Mouse (Mus musculus) liver, adult 2 months (tissue): ENCODE measurements around the gene Zdhhc14. TPM values are rescaled to one million over a fixed set of nuclear protein-coding genes. Genes with fewer than 3 reads are reported as not detected.

Experiments used
- DNase-seq: peaks from one replicate; pipeline ENCODE4 v3.0.0-alpha.2; 2011; ENCODE audit warnings: low read depth, low spot score; ENCODE audit errors: extremely low read depth
- H3K27ac ChIP-seq: fragments of 200-500 bp; replicated peaks from 2 replicates; pipeline ENCODE4 v1.5.1; 2012; ENCODE audit warnings: low read depth, mild to moderate bottlenecking, control low read depth, inconsistent platforms, low read length; ENCODE audit not compliant: insufficient read depth
- H3K27me3 ChIP-seq: fragments of 200-500 bp; 2 replicates; pipeline ENCODE4 v1.6.1; 2012; ENCODE audit warnings: mild to moderate bottlenecking, moderate library complexity, low read length, inconsistent platforms; ENCODE audit not compliant: control insufficient read depth, insufficient read depth
- H3K36me3 ChIP-seq: fragments of 200-500 bp; 2 replicates; pipeline ENCODE4 v1.6.1; 2012; ENCODE audit warnings: low read length, inconsistent platforms; ENCODE audit not compliant: control insufficient read depth, insufficient read depth
- H3K4me1 ChIP-seq: fragments of 200-500 bp; 2 replicates; pipeline ENCODE4 v1.6.1; 2011; ENCODE audit warnings: low read length; ENCODE audit not compliant: control insufficient read depth, insufficient read depth
- H3K4me3 ChIP-seq: fragments of 200-500 bp; 2 replicates; pipeline ENCODE4 v1.5.1; 2011; ENCODE audit warnings: low read depth, mild to moderate bottlenecking, control low read depth, low read length, moderate library complexity; ENCODE audit not compliant: insufficient read depth
- H3K79me2 ChIP-seq: fragments of 200-500 bp; 2 replicates; pipeline ENCODE4 v1.6.1; 2012; ENCODE audit warnings: inconsistent platforms, mild to moderate bottlenecking, low read length, moderate library complexity; ENCODE audit not compliant: control insufficient read depth, insufficient read depth
- H3K9ac ChIP-seq: fragments of 200-500 bp; 2 replicates; pipeline ENCODE4 v1.6.1; 2012; ENCODE audit warnings: low read depth, mild to moderate bottlenecking, control low read depth, inconsistent platforms, low read length
- CTCF ChIP-seq: fragments of 200-500 bp; IDR thresholded peaks from 2 replicates; pipeline ENCODE4 v1.5.1; 2011; ENCODE audit warnings: low read depth, low read length, control low read depth
- POLR2A ChIP-seq: fragments of 200-500 bp; IDR thresholded peaks from 2 replicates; pipeline ENCODE4 v1.6.1; 2011; ENCODE audit warnings: low read length, control low read depth; ENCODE audit not compliant: insufficient read depth; ENCODE audit errors: extremely low read depth
- WGBS: fragments of 180-500 bp; shearing (Covaris S2); methylation state at CpG from one replicate; pipeline ENCODE4 v1.1.7; 2018; 5-methylcytosine and 5-hydroxymethylcytosine counted together
- polyA plus RNA-seq: library from polyadenylated mRNA; depleted of rRNA; stranded (reverse); fragments of >200 nt; gene quantifications from 2 replicates; pipeline ENCODE4 v1.2.3, GENCODE M21; 2012; rRNA removed
- total RNA-seq: library from RNA; depleted of rRNA; stranded (reverse); fragments of >200 nt; gene quantifications from 2 replicates; pipeline ENCODE4 v1.2.3, GENCODE M21; 2014; rRNA removed

Zdhhc14 gene
- 1.1 and 1.9 TPM in 2 replicates for total RNA-seq
- 0.76 and 0.99 TPM in 2 replicates for polyA plus RNA-seq

GRCm38 (mm10) chr17:5491801-5492745 lies at the start of gene Zdhhc14:
TSS of gene Zdhhc14 (plus strand) at chr17:5492557.
- peak within 1 kb of the TSS; percentile 76 for H3K4me3 ChIP-seq
- H3K9ac ChIP-seq, result peak within 1 kb of the TSS; percentile 80
- peak; percentile 82 for DNase-seq
- H3K36me3 ChIP-seq, result no peaks in the 10 kb centered on the region
- peak within 1 kb of the TSS; percentile 79 for H3K27ac ChIP-seq
- H3K27me3 ChIP-seq, result no peaks in the 10 kb centered on the region
- H3K4me1 ChIP-seq, result peaks cover 8% of the 10 kb centered on the region
- WGBS, result under 1% methylated on average over 70 of the region's 70 CpGs
- H3K79me2 ChIP-seq, result no peaks in the 10 kb centered on the region; the same call in 1 of the 2 replicates
- peak; percentile 93 for TF ChIP-seq POLR2A
- no peak for TF ChIP-seq CTCF

- H3K27me3 ChIP-seq, result no peaks in the 10 kb centered on the region
- no peak for TF ChIP-seq CTCF
- no peak overlapping the region for H3K27ac ChIP-seq
- no peak for DNase-seq
- no peak overlapping the region for H3K4me3 ChIP-seq
- no peak overlapping the region for H3K9ac ChIP-seq
- no peaks in the 10 kb centered on the region for H3K36me3 ChIP-seq
- H3K79me2 ChIP-seq, result no peaks in the 10 kb centered on the region
- 74% methylated on average over 3 of the region's 3 CpGs for WGBS
- H3K4me1 ChIP-seq, result peaks cover 4% of the 10 kb centered on the region
Measured at GRCm38 (mm10) chr17:5443260-5443659, 49.1 kb upstream of the Zdhhc14 start.

- Histone ChIP-seq H3K4me1 (peaks cover 4% of the 10 kb centered on the region), H3K27ac (no peak overlapping the region), H3K9ac (no peak overlapping the region), H3K27me3 (no peaks in the 10 kb centered on the region), H3K79me2 (no peaks in the 10 kb centered on the region), H3K36me3 (no peaks in the 10 kb centered on the region), H3K4me3 (no peak overlapping the region)
- WGBS, result 34% methylated on average over 5 of the region's 5 CpGs
- no peak for DNase-seq
- no peak for TF ChIP-seq POLR2A
- no peak for TF ChIP-seq CTCF
Measured at GRCm38 (mm10) chr17:5443751-5444150, 48.6 kb upstream of the Zdhhc14 start.

DNA sequence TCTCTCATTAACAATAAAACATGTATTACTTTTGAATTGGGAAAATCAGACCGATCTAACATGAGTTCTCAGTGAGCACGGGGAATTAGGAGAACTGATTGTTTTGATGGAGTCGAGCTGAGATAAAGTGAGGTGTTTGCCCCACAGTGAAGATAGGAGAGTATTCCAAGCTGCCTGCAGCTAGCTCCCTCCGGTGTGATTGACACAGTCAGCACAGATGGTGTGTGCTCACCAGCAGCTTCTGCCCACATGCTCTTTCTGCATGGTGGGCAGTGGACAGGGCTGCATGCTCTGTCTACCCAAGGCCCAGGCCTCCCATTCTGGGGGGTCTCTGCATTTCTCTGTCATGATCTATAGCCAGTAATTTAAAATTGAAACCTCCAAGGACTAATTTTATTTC lies 38.7 kb upstream of the Zdhhc14 start:
- 61% methylated on average over 4 of the region's 4 CpGs for WGBS
- DNase-seq, result no peak
- H3K27me3 ChIP-seq, result no peaks in the 10 kb centered on the region

GRCm38 (mm10) chr17:5463912-5464311 lies 28.4 kb upstream of the Zdhhc14 start:
- DNase-seq, result no peak
- Histone ChIP-seq H3K27ac (no peak overlapping the region), H3K79me2 (no peaks in the 10 kb centered on the region), H3K9ac (no peak overlapping the region), H3K4me1 (no peaks in the 10 kb centered on the region), H3K4me3 (no peak overlapping the region), H3K36me3 (no peaks in the 10 kb centered on the region), H3K27me3 (no peaks in the 10 kb centered on the region)
- no peak for TF ChIP-seq CTCF
- TF ChIP-seq POLR2A, result no peak
- WGBS, result 86% methylated on average over 2 of the region's 2 CpGs

More for the DNA sequence above, 38.7 kb upstream of the Zdhhc14 start:
- Histone ChIP-seq H3K27ac (no peak overlapping the region), H3K4me1 (no peaks in the 10 kb centered on the region), H3K79me2 (no peaks in the 10 kb centered on the region), H3K9ac (no peak overlapping the region), H3K4me3 (no peak overlapping the region), H3K36me3 (no peaks in the 10 kb centered on the region)
- TF ChIP-seq POLR2A (no peak), CTCF (no peak)

GRCm38 (mm10) chr17:5466736-5467135 lies 25.6 kb upstream of the Zdhhc14 start:
- H3K4me3 ChIP-seq, result no peak overlapping the region
- no peak overlapping the region for H3K27ac ChIP-seq
- no peaks in the 10 kb centered on the region for H3K4me1 ChIP-seq
- no peak overlapping the region for H3K9ac ChIP-seq
- no peak for TF ChIP-seq CTCF
- no peak for TF ChIP-seq POLR2A
- no peaks in the 10 kb centered on the region for H3K79me2 ChIP-seq
- no peaks in the 10 kb centered on the region for H3K27me3 ChIP-seq
- H3K36me3 ChIP-seq, result no peaks in the 10 kb centered on the region
- 83% methylated on average over 8 of the region's 8 CpGs for WGBS
- DNase-seq, result no peak
